Comparison of ENCODE assay signal across 9 mouse cellular contexts in genomic region chr6:117552006-117552667, GRCm38 (mm10).
A peak's percentile ranks its signal among the peaks of the same experiment; 100 is the strongest.
DNase-seq lines count a peak whose midpoint lies in the region; ATAC-seq and TF ChIP-seq lines count a peak whose summit lies in the region.
"Had no signal": no experiment of that assay in that cellular context is flagged by ENCODE, and none has a peak within 500 bp of the region (broad histone marks: within the 10 kb centered on the region; RNA-seq: fewer than 3 reads in every experiment).

No protein-coding gene starts in this region.

- H3K27ac ChIP-seq in cortical plate, adult 2 months (ENCODE audit: insufficient read depth, low read length): 0 out of 2 replicates have a peak overlapping the region, but pooled peaks have one; percentile 42
- H3K27ac ChIP-seq: liver, embryonic 15.5 days had no signal

- H3K4me2 ChIP-seq in myocyte (ENCODE audit: low read depth): no peak overlapping the region
- H3K4me2 ChIP-seq: liver, embryonic 15.5 days had no signal

- H3K36me3 ChIP-seq in myocyte (ENCODE audit: control insufficient read depth, insufficient read depth): no peaks in the 10 kb centered on the region
- H3K36me3 ChIP-seq: liver, embryonic 15.5 days had no signal

- H3ac ChIP-seq in myocyte (ENCODE audit: control insufficient read depth, insufficient read length): no peak overlapping the region

- H3K4me1 ChIP-seq in cortical plate, adult 2 months (ENCODE audit: control insufficient read depth, insufficient read depth, low read length): peaks cover 2% of the 10 kb centered on the region
- H3K4me1 ChIP-seq: liver, embryonic 15.5 days had no signal

- no peaks in the 10 kb centered on the region for H3K79me2 ChIP-seq in myocyte (ENCODE audit: control insufficient read depth, insufficient read depth)

- no peak for TF ChIP-seq POLR2A in cortical plate, adult 2 months (IDR thresholded peaks at IDR 0.05; ENCODE audit: extremely low read depth, insufficient read depth, low read length)
- TF ChIP-seq POLR2A in myocyte (IDR thresholded peaks at IDR 0.05; ENCODE audit: insufficient read length, low read depth): no peak

- no peaks in the 10 kb centered on the region for H3K27me3 ChIP-seq in myocyte (ENCODE audit: control insufficient read depth, insufficient read depth, insufficient read length)
- H3K27me3 ChIP-seq: liver, embryonic 15.5 days had no signal

- no peak for ATAC-seq in erythroblast, adult 5-6 weeks (replicated peaks; ENCODE audit: low FRiP score, poor library complexity, severe bottlenecking)

- peak; percentile 43 for DNase-seq in NIH3T3 (ENCODE audit: low read depth)
- peak; percentile 84 for DNase-seq in heart, adult 8-10 months (ENCODE audit: low spot score)
- DNase-seq in kidney, adult 9 months: peak; percentile 54
- DNase-seq in cerebellum, postnatal 36 days: no peak
- DNase-seq in cerebellum, adult 11 months: no peak

- TF ChIP-seq CTCF in cortical plate, adult 2 months (IDR thresholded peaks at IDR 0.05; ENCODE audit: extremely low read depth, insufficient read depth, low read length): no peak

- no peak overlapping the region for H3K4me3 ChIP-seq in cortical plate, adult 2 months (ENCODE audit: insufficient read depth, low read length)
- H3K4me3 ChIP-seq in myocyte: no peak overlapping the region
- H3K4me3 ChIP-seq: liver, embryonic 15.5 days had no signal

TF ChIP-seq in myocyte, 11 proteins besides CTCF, POLR2A, EP300 and RAD21:
- TF ChIP-seq MYOD1 (IDR thresholded peaks at IDR 0.05; ENCODE audit: control insufficient read depth in 1 of 3, insufficient read length in 2 of 3, low read depth in 2 of 3): peak in 1 of 3 experiments; percentile 53
- TF ChIP-seq USF1 (IDR thresholded peaks at IDR 0.05; ENCODE audit: low read depth): no peak
- TF ChIP-seq MYOG (IDR thresholded peaks at IDR 0.05; ENCODE audit: control insufficient read depth in 1 of 3, insufficient read depth in 1 of 3, insufficient read length in 2 of 3, low read depth in 2 of 3): peak in 2 of 3 experiments; percentile 47

Comparison
In these comparisons a context has a peak if more than half of its experiments do, and no peak if none do; other contexts are left out.
1. DNase-seq: peak in NIH3T3 (single experiment), heart, adult 8-10 months (single experiment) and kidney, adult 9 months (single experiment); none in cerebellum, postnatal 36 days (0 of 2) and cerebellum, adult 11 months (single experiment).